Mouse (Mus musculus) effector memory CD4-positive, alpha-beta T cell, adult 7 months (primary cell): ENCODE results near the gene 1700028P14Rik. TPM values are rescaled to one million over a fixed set of nuclear protein-coding genes. Genes with fewer than 3 reads are reported as not detected.

Experiments used
- polyA plus RNA-seq: library from polyadenylated mRNA; unstranded; fragments of 100-300 nt; shearing (Covaris generic); gene quantifications from one replicate; pipeline ENCODE4 v1.2.1, GENCODE M21; 2017

1700028P14Rik gene
- not detected for polyA plus RNA-seq

GRCm38 (mm10) chr19:23652644-23653043 lies at the start of gene 1700028P14Rik:
TSS of gene 1700028P14Rik (minus strand) at chr19:23652812.

GRCm38 (mm10) chr19:23687296-23688021 lies 34.8 kb upstream of the 1700028P14Rik start, which contains the start of gene Ptar1:
TSS of gene Ptar1 (plus strand) at chr19:23687429.

Other genes with a start within 250 kb of the 1700028P14Rik start
- not detected for gene Mamdc2, start 204.4 kb downstream of the 1700028P14Rik start, polyA plus RNA-seq
- gene Ptar1, start 34.6 kb upstream of the 1700028P14Rik start, polyA plus RNA-seq = 24.6 TPM
- not detected for gene Apba1, start 106.1 kb upstream of the 1700028P14Rik start, polyA plus RNA-seq